Mouse (Mus musculus) inflammation-experienced regulatory T-cells, adult 16 weeks (primary cell): ENCODE data around the gene Krtap21-1. TPM values are rescaled to one million over a fixed set of nuclear protein-coding genes. Genes with fewer than 3 reads are reported as not detected.

ENCODE experiments used
- polyA plus RNA-seq: library from polyadenylated mRNA; unstranded; fragments of 100-300 nt; shearing (Covaris generic); gene quantifications from one replicate; pipeline ENCODE4 v1.2.1, GENCODE M21; 2017

Krtap21-1 gene
- not detected for polyA plus RNA-seq

GRCm38 (mm10) chr16:89403768-89404167 lies at the start of gene Krtap21-1:
Krtap21-1 (minus strand) TSS chr16:89403868.

DNA sequence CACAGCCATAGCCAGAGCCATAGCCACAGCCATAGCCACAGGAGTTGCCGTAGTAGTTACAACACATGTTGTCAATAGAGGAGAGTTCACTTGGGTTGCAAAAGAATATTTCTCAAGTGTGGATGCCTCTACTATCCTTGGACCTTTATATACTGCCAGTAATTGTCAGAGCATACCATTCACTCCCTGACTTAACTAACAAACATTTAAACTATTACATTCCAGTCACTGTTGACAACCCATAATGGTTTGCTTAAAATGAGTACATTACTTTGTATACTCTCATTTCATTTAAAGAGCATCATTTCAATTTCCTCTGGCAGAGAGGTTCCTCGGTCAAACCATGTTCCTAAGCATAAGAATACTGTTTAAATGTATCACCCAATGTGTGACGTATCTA lies 16.3 kb upstream of the Krtap21-1 start, which contains the start of gene Krtap6-2:
Gene Krtap6-2, minus strand, starts transcription at position 101 of the 400 bp plus-strand sequence.

Other genes starting within 250 kb of the Krtap21-1 start
- gene Gm9789, start 245.9 kb downstream of the Krtap21-1 start, polyA plus RNA-seq: not detected
- not detected for gene Gm7735, start 234.4 kb downstream of the Krtap21-1 start, polyA plus RNA-seq
- gene 1110057P08Rik, start 229.1 kb downstream of the Krtap21-1 start, polyA plus RNA-seq: not detected
- not detected for gene Krtap20-2, start 198.0 kb downstream of the Krtap21-1 start, polyA plus RNA-seq
- not detected for gene Krtap6-2, start 16.2 kb upstream of the Krtap21-1 start, polyA plus RNA-seq
- not detected for gene Krtap8-1, start 84.1 kb upstream of the Krtap21-1 start, polyA plus RNA-seq
- not detected for gene Krtap7-1, start 104.5 kb upstream of the Krtap21-1 start, polyA plus RNA-seq
- gene Krtap11-1, start 167.3 kb upstream of the Krtap21-1 start, polyA plus RNA-seq: not detected